Comparison of ENCODE assay signal across 8 mouse cellular contexts in genomic region chr2:32875675-32876489, GRCm38 (mm10). TPM values are rescaled to one million over a fixed set of nuclear protein-coding genes. Genes with fewer than 3 reads are reported as not detected.
DNase-seq lines count a peak whose midpoint lies in the region; ATAC-seq lines count a peak whose summit lies in the region.

TSS of gene Fam129b (plus strand) at chr2:32876114.

- H3K4me1 ChIP-seq in embryonic facial prominence, embryonic 12.5 days: peaks cover 50% of the 10 kb centered on the region
- H3K4me1 ChIP-seq in limb, embryonic 11.5 days (ENCODE audit: control insufficient read depth, insufficient read depth, low read length): peaks cover 35% of the 10 kb centered on the region
- peaks cover 53% of the 10 kb centered on the region for H3K4me1 ChIP-seq in midbrain, embryonic 12.5 days

- peak; percentile 65 for ATAC-seq in embryonic facial prominence, embryonic 12.5 days (ENCODE audit: insufficient number of reproducible peaks, insufficient read depth, low FRiP score, low TSS enrichment)
- peak; percentile 87 for ATAC-seq in limb, embryonic 11.5 days (ENCODE audit: insufficient number of reproducible peaks, low FRiP score, low TSS enrichment, low read depth)
- peak; percentile 90 for ATAC-seq in midbrain, embryonic 12.5 days (ENCODE audit: low FRiP score, low read depth)

- peak within 1 kb of the TSS; percentile 80 for H3K4me3 ChIP-seq in embryonic facial prominence, embryonic 12.5 days
- peak within 1 kb of the TSS; percentile 86 for H3K4me3 ChIP-seq in limb, embryonic 11.5 days (ENCODE audit: low read depth, low read length)
- H3K4me3 ChIP-seq in midbrain, embryonic 12.5 days: peak within 1 kb of the TSS; percentile 77

- peak; percentile 88 for DNase-seq in 3T3-L1 (ENCODE audit: low read depth, low spot score)
- peak; percentile 56 to 75 for DNase-seq in adrenal gland, postnatal 4 days (ENCODE audit: low spot score in 2 of 2)
- DNase-seq in heart, adult 18-20 months: peak; percentile 92
- peak; percentile 75 for DNase-seq in kidney, adult 11 months
- peak; percentile 95 for DNase-seq in limb, embryonic 11.5 days (ENCODE audit: low spot score)
- peak; percentile 73 for DNase-seq in spleen, adult 12 weeks (ENCODE audit: low spot score)

- H3K9me3 ChIP-seq in embryonic facial prominence, embryonic 12.5 days: no peaks in the 10 kb centered on the region
- no peaks in the 10 kb centered on the region for H3K9me3 ChIP-seq in limb, embryonic 11.5 days (ENCODE audit: control insufficient read depth, low read length)
- H3K9me3 ChIP-seq in midbrain, embryonic 12.5 days: no peaks in the 10 kb centered on the region

- WGBS in embryonic facial prominence, embryonic 12.5 days: under 1% methylated on average over 68 of the region's 68 CpGs
- WGBS in limb, embryonic 11.5 days: under 1% methylated on average over 65 of the region's 68 CpGs
- WGBS in midbrain, embryonic 12.5 days: under 1% methylated on average over 66 of the region's 68 CpGs

- peak within 1 kb of the TSS; percentile 86 for H3K27ac ChIP-seq in embryonic facial prominence, embryonic 12.5 days
- peak within 1 kb of the TSS; percentile 79 for H3K27ac ChIP-seq in limb, embryonic 11.5 days (replicated peaks; ENCODE audit: low read depth, low read length)
- H3K27ac ChIP-seq in midbrain, embryonic 12.5 days (replicated peaks): peak within 1 kb of the TSS; percentile 90

- peak within 1 kb of the TSS; percentile 72 for H3K4me2 ChIP-seq in embryonic facial prominence, embryonic 12.5 days (replicated peaks)
- H3K4me2 ChIP-seq in limb, embryonic 11.5 days (ENCODE audit: low read depth, severe bottlenecking): peak within 1 kb of the TSS; percentile 93
- H3K4me2 ChIP-seq in midbrain, embryonic 12.5 days (replicated peaks): peak within 1 kb of the TSS; percentile 90

- no peaks in the 10 kb centered on the region for H3K36me3 ChIP-seq in embryonic facial prominence, embryonic 12.5 days
- H3K36me3 ChIP-seq in limb, embryonic 11.5 days (ENCODE audit: control insufficient read depth, insufficient read depth, low read length): no peaks in the 10 kb centered on the region
- H3K36me3 ChIP-seq in midbrain, embryonic 12.5 days: no peaks in the 10 kb centered on the region

- H3K27me3 ChIP-seq in embryonic facial prominence, embryonic 12.5 days: no peaks in the 10 kb centered on the region
- no peaks in the 10 kb centered on the region for H3K27me3 ChIP-seq in limb, embryonic 11.5 days (ENCODE audit: control insufficient read depth, insufficient read depth, low read length)
- H3K27me3 ChIP-seq in midbrain, embryonic 12.5 days: no peaks in the 10 kb centered on the region

- peak within 1 kb of the TSS; percentile 88 for H3K9ac ChIP-seq in embryonic facial prominence, embryonic 12.5 days
- peak within 1 kb of the TSS; percentile 95 for H3K9ac ChIP-seq in limb, embryonic 11.5 days (ENCODE audit: low read length)
- H3K9ac ChIP-seq in midbrain, embryonic 12.5 days (replicated peaks): peak within 1 kb of the TSS; percentile 92

RNA-seq across cellular contexts. Expression of gene Fam129b, which starts in this region (rescaled TPM):
- total RNA-seq in adrenal gland, postnatal 4 days (2021): 10 to 100 TPM; 30.8 to 35.5 TPM
- 48.8 and 54.7 TPM in 2 replicates for polyA plus RNA-seq in embryonic facial prominence, embryonic 12.5 days (2016; fragmentation: Nextera tagmentation; extraction: Ambion mirVana)
- total RNA-seq in heart, adult 18-20 months (2021): 10 to 100 TPM; 20.4 to 25.0 TPM
- polyA plus RNA-seq in limb, embryonic 11.5 days (2014; fragmentation: Nextera tagmentation; extraction: Ambion mirVana): 18.6 and 23.2 TPM in 2 replicates
- polyA plus RNA-seq in midbrain, embryonic 12.5 days (2016; fragmentation: Nextera tagmentation; extraction: Ambion mirVana): 27.0 and 29.1 TPM in 2 replicates

Comparison
In these comparisons a context has a peak if more than half of its experiments do, and no peak if none do; other contexts are left out.
1. Peak in every context shown above with its lines: DNase-seq, ATAC-seq, H3K4me3 ChIP-seq and H3K27ac ChIP-seq.